Mouse (Mus musculus) lung, embryonic 16.5 days (tissue): ENCODE results near the gene Slain1. TPM values are rescaled to one million over a fixed set of nuclear protein-coding genes. Genes with fewer than 3 reads are reported as not detected.
A peak's percentile ranks its signal among the peaks of the same experiment; 100 is the strongest.

Source experiments
- ATAC-seq: fragments of 200-750 bp; cut with Nextera tagmentation; 2 replicates; pipeline ENCODE4 v1.8.0; 2017; ENCODE audit warnings: low read depth, mild to moderate bottlenecking, moderate library complexity
- H3K27ac ChIP-seq: fragments of 300-500 bp; sonication (generic); 2 replicates; pipeline ENCODE4 v1.5.1; 2014; ENCODE audit warnings: mild to moderate bottlenecking, control low read depth, low read length
- H3K27me3 ChIP-seq: fragments of 300-500 bp; sonication (generic); 2 replicates; pipeline ENCODE4 v1.6.1; 2014; ENCODE audit warnings: low read depth, low read length, mixed read lengths; ENCODE audit not compliant: control insufficient read depth, insufficient read depth
- H3K36me3 ChIP-seq: fragments of 300-500 bp; sonication (generic); 2 replicates; pipeline ENCODE4 v1.6.1; 2014; ENCODE audit warnings: low read length; ENCODE audit not compliant: control insufficient read depth, insufficient read depth
- H3K4me1 ChIP-seq: fragments of 300-500 bp; sonication (generic); replicated peaks from 2 replicates; pipeline ENCODE4 v1.6.1; 2014; ENCODE audit warnings: low read length, mixed read lengths; ENCODE audit not compliant: control insufficient read depth, insufficient read depth
- H3K4me2 ChIP-seq: fragments of 300-500 bp; sonication (generic); 2 replicates; pipeline ENCODE4 v1.6.1; 2014; ENCODE audit warnings: low read depth, low read length, control low read depth
- H3K4me3 ChIP-seq: fragments of 300-500 bp; sonication (generic); 2 replicates; pipeline ENCODE4 v1.5.1; 2014; ENCODE audit warnings: mild to moderate bottlenecking, low read length, control low read depth
- H3K9ac ChIP-seq: fragments of 300-500 bp; sonication (generic); 2 replicates; pipeline ENCODE4 v1.6.1; 2014; ENCODE audit warnings: low read length, control low read depth
- H3K9me3 ChIP-seq: fragments of 300-500 bp; sonication (generic); 2 replicates; pipeline ENCODE4 v1.6.1; 2016; ENCODE audit warnings: low read length; ENCODE audit not compliant: control insufficient read depth
- WGBS: fragments of 180-500 bp; shearing (Covaris S2); extraction: QIAGEN DNeasy Blood & Tissue Kit; methylation state at CpG from one replicate; pipeline ENCODE4 v1.1.7; 2014; 5-methylcytosine and 5-hydroxymethylcytosine counted together
- polyA plus RNA-seq: library from polyadenylated mRNA; unstranded; fragments of >200 nt; fragmentation: Nextera tagmentation; extraction: Ambion mirVana; gene quantifications from 2 replicates; pipeline ENCODE4 v1.2.1, GENCODE M21; 2015

Gene Slain1
- polyA plus RNA-seq: 0.58 and 0.89 TPM in 2 replicates

- ATAC-seq: peak; percentile 96
- Histone ChIP-seq H3K4me2 (peak within 1 kb of the TSS; percentile 98), H3K9me3 (no peaks in the 10 kb centered on the region), H3K27ac (peak within 1 kb of the TSS; percentile 69), H3K36me3 (no peaks in the 10 kb centered on the region), H3K9ac (peak within 1 kb of the TSS; percentile 71), H3K4me3 (peak within 1 kb of the TSS; percentile 74), H3K27me3 (peaks cover 32% of the 10 kb centered on the region), H3K4me1 (0 out of 2 replicates have a peak, but pooled peaks cover 4% of the 10 kb centered on the region)
- under 1% methylated on average over 31 of the region's 32 CpGs for WGBS
These were observed at the start of gene Slain1 for GRCm38 (mm10) chr14:103649896-103650334. Slain1 (plus strand) TSS chr14:103650228.

- Histone ChIP-seq H3K4me3 (no peak overlapping the region), H3K9ac (no peak overlapping the region), H3K36me3 (no peaks in the 10 kb centered on the region), H3K27me3 (no peaks in the 10 kb centered on the region), H3K9me3 (no peaks in the 10 kb centered on the region), H3K27ac (no peak overlapping the region), H3K4me2 (no peak overlapping the region), H3K4me1 (no peaks in the 10 kb centered on the region)
- ATAC-seq: peak; percentile 82
- 62% methylated on average over 8 of the region's 8 CpGs for WGBS
These were observed 42.0 kb upstream of the Slain1 start for GRCm38 (mm10) chr14:103608063-103608462.

- no peak overlapping the region for H3K9ac ChIP-seq
- H3K4me3 ChIP-seq: no peak overlapping the region
- no peak overlapping the region for H3K4me2 ChIP-seq
- H3K27ac ChIP-seq: no peak overlapping the region
- no peaks in the 10 kb centered on the region for H3K9me3 ChIP-seq
- no peak for ATAC-seq
- H3K27me3 ChIP-seq: no peaks in the 10 kb centered on the region
- no peaks in the 10 kb centered on the region for H3K36me3 ChIP-seq
- 82% methylated on average over 6 of the region's 6 CpGs for WGBS
- H3K4me1 ChIP-seq: no peaks in the 10 kb centered on the region
These were observed 36.3 kb upstream of the Slain1 start for GRCm38 (mm10) chr14:103613573-103614271.

DNA sequence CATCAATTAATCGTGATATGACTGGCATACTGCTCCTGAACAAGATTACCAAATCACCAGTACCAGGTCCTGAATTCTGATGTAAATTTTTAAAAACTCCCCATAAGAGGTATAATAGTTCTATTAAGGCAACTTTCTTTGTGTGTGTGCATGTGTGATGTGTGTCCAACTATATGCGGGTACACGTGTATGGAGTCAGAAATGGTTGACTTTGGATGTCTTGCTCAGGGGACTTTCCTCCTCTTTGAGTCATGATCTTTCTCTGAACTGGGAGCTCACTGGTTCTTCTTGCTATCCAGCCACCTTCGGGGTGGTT, 35.8 kb upstream of the Slain1 start:
- 87% methylated on average over 4 of the region's 4 CpGs for WGBS
- ATAC-seq: no peak
- Histone ChIP-seq H3K27me3 (no peaks in the 10 kb centered on the region), H3K9me3 (no peaks in the 10 kb centered on the region), H3K4me2 (no peak overlapping the region), H3K4me1 (no peaks in the 10 kb centered on the region), H3K4me3 (no peak overlapping the region), H3K36me3 (no peaks in the 10 kb centered on the region), H3K27ac (no peak overlapping the region), H3K9ac (no peak overlapping the region)

DNA sequence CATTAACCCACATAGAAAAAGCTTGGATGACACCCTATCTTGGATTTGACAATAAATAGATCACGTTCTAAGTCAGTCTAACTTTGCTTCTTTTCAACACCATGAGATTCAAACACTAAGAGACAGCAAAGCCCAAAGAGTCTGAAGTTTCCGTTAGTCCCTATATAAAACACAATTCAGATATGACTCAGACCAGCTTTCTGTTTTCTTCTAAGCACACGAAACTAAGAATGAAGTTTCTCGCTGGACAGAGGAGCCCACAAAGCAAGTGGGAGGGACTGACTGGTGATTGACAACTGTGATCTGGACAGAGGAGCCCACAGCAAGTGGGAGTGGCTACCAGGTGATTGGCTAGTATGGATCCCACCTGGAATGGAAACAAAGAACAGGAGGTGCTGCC, 30.3 kb upstream of the Slain1 start:
- Histone ChIP-seq H3K27me3 (no peaks in the 10 kb centered on the region), H3K4me3 (no peak overlapping the region), H3K9me3 (no peaks in the 10 kb centered on the region), H3K4me2 (no peak overlapping the region), H3K4me1 (no peaks in the 10 kb centered on the region), H3K36me3 (no peaks in the 10 kb centered on the region), H3K27ac (no peak overlapping the region), H3K9ac (no peak overlapping the region)
- ATAC-seq: no peak
- WGBS: 84% methylated on average over 4 of the region's 4 CpGs

- no peak overlapping the region for H3K4me3 ChIP-seq
- 90% methylated on average over 2 of the region's 2 CpGs for WGBS
- peaks cover 8% of the 10 kb centered on the region; the same call in 1 of the 2 replicates for H3K4me1 ChIP-seq
- H3K4me2 ChIP-seq: no peak overlapping the region
- no peaks in the 10 kb centered on the region for H3K9me3 ChIP-seq
- no peak overlapping the region for H3K9ac ChIP-seq
- no peaks in the 10 kb centered on the region for H3K36me3 ChIP-seq
- no peak for ATAC-seq
- no peaks in the 10 kb centered on the region for H3K27me3 ChIP-seq
- no peak overlapping the region for H3K27ac ChIP-seq
These were observed 28.8 kb upstream of the Slain1 start for GRCm38 (mm10) chr14:103621207-103621606.

DNA sequence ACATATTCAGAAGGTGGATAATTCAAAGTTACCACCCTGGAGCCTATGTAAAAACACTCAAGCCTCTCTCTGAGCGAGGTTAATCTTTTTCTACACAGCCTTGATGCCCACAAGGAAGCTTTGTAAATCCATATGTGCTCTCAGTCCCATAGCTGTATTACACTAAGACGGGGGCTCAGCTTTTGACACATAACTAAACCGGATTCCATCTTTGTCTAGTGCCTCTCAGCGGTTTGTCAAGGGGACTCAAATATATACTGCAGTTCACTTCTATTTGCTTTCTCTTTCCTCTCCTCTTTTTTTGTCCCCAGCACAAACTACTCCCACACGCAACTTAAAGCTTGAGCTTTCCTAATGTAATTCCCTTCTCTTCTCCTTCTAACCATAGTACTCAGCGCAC, 23.9 kb upstream of the Slain1 start:
- no peak overlapping the region for H3K9ac ChIP-seq
- no peaks in the 10 kb centered on the region for H3K36me3 ChIP-seq
- H3K4me3 ChIP-seq: no peak overlapping the region
- H3K27me3 ChIP-seq: no peaks in the 10 kb centered on the region
- 62% methylated on average over 6 of the region's 6 CpGs for WGBS
- H3K27ac ChIP-seq: 0 out of 2 replicates have a peak overlapping the region, but pooled peaks have one; percentile 32
- no peaks in the 10 kb centered on the region for H3K9me3 ChIP-seq
- peak; percentile 69 for ATAC-seq
- H3K4me1 ChIP-seq: peaks cover 13% of the 10 kb centered on the region; the same call in 1 of the 2 replicates
- no peak overlapping the region for H3K4me2 ChIP-seq

- ATAC-seq: peak; percentile 85
- Histone ChIP-seq H3K27me3 (no peaks in the 10 kb centered on the region), H3K9ac (no peak overlapping the region), H3K9me3 (peaks cover 3% of the 10 kb centered on the region; the same call in 1 of the 2 replicates), H3K4me3 (no peak overlapping the region), H3K4me1 (peaks cover 13% of the 10 kb centered on the region; the same call in 1 of the 2 replicates), H3K4me2 (no peak overlapping the region), H3K36me3 (no peaks in the 10 kb centered on the region), H3K27ac (no peak overlapping the region)
- WGBS: 45% methylated on average over 7 of the region's 7 CpGs
These were observed 20.2 kb upstream of the Slain1 start for GRCm38 (mm10) chr14:103629639-103630364.

DNA sequence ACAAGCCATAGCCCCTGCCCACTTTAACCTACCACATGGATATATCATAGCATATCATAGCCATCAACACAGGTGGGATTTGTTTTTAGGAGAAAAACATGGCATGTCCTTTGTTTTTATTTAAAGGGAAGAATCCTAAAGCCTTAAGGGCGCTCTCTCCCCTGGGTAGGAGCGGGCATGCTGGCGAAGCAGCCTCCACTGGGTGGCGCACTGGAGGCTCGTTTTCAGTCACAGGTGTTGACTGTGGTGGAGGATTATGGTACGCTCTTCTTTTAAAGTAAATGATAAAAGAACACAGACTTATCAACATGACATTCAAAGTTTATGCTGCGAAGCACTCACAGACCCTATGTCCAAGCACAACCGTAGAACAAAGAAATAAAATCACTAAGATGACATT, 19.5 kb upstream of the Slain1 start:
- WGBS: 72% methylated on average over 8 of the region's 8 CpGs
- H3K4me2 ChIP-seq: no peak overlapping the region
- no peak; the same call in 1 of the 2 replicates for ATAC-seq
- H3K9me3 ChIP-seq: peaks cover 3% of the 10 kb centered on the region; the same call in 1 of the 2 replicates
- 0 out of 2 replicates have a peak overlapping the region, but pooled peaks have one; percentile 29 for H3K27ac ChIP-seq
- peaks cover 10% of the 10 kb centered on the region; the same call in 1 of the 2 replicates for H3K4me1 ChIP-seq
- no peak overlapping the region for H3K4me3 ChIP-seq
- no peaks in the 10 kb centered on the region for H3K36me3 ChIP-seq
- no peak overlapping the region for H3K9ac ChIP-seq
- H3K27me3 ChIP-seq: no peaks in the 10 kb centered on the region
